ENCODE assay signal across 8 mouse cellular contexts in the genomic region with DNA sequence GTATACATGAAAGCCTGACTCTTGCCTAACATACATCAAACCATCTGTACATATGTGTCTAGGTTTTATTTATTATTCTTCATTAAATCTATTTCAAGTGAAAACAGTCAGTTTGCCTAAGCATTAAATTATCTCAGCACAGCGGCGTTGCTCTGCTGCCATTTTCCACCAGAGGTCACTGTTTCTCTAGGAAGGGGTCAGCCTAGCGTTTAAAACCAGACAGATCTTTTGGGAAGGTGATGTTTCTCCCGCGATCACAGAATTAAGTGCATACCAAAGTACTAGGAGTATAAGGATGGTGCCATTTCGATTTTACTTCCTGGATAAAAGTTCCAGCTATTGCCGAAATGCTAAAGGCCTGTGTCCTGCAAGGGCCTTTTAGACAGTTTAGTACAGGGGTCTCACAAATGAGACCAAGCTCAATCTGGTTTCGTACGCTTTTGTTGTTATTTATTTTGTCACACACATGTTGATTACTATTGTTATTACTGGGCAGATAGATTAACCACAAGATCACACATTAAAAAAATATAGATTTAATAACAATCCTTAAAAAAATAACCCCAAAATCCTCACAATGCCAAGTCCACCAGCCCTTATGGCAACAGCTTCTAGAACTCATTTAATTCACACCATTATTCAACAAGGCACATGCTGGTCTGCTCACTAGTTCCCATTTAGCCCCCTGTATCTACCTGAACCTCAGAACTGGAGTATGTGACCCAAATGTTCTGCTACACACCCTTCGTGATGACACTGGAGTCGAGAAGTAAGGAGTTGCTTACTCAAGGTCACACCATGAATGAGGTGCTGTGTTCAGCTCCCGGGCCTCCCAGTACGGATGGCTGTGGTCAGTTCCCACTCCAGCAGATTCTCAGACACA. TPM values are rescaled to one million over a fixed set of nuclear protein-coding genes. Genes with fewer than 3 reads are reported as not detected.
A peak's percentile ranks its signal among the peaks of the same experiment; 100 is the strongest.
DNase-seq lines count a peak whose midpoint lies in the region; ATAC-seq lines count a peak whose summit lies in the region.

No protein-coding gene starts in this region.

- H3K9ac ChIP-seq in liver, embryonic 12.5 days: no peak overlapping the region
- no peak overlapping the region for H3K9ac ChIP-seq in limb, embryonic 12.5 days (replicated peaks)

- WGBS in liver, embryonic 12.5 days (ENCODE audit: insufficient replicate concordance): 37% methylated on average over 13 of the region's 13 CpGs
- 42% methylated on average over 13 of the region's 13 CpGs for WGBS in limb, embryonic 12.5 days

- H3K27ac ChIP-seq in liver, embryonic 12.5 days: no peak overlapping the region
- H3K27ac ChIP-seq in limb, embryonic 12.5 days: no peak overlapping the region

- no peaks in the 10 kb centered on the region for H3K9me3 ChIP-seq in liver, embryonic 12.5 days (replicated peaks)
- no peaks in the 10 kb centered on the region for H3K9me3 ChIP-seq in limb, embryonic 12.5 days

- peak; percentile 53 for DNase-seq in liver
- peak; percentile 81 for DNase-seq in embryo, embryonic 10 days (ENCODE audit: low spot score)
- peak; percentile 53 to 62 for DNase-seq in gastrocnemius, postnatal 36 days
- peak; percentile 74 for DNase-seq in kidney, adult 9 months
- DNase-seq in spleen, postnatal 14 days (ENCODE audit: low spot score in 2 of 2): peak; percentile 8 to 47

- no peaks in the 10 kb centered on the region for H3K4me1 ChIP-seq in liver, embryonic 12.5 days
- H3K4me1 ChIP-seq in limb, embryonic 12.5 days (replicated peaks): no peaks in the 10 kb centered on the region

- H3K27me3 ChIP-seq in liver, embryonic 12.5 days (replicated peaks): no peaks in the 10 kb centered on the region
- H3K27me3 ChIP-seq in limb, embryonic 12.5 days: no peaks in the 10 kb centered on the region

- intact Hi-C loops in gastrocnemius, postnatal 36 days (cut with DNase I): loop anchor here (1.0 to 5.0 kb wide), 3 partner anchors 39 to 917 kb away; no protein-coding TSS in a partner anchor

- H3K36me3 ChIP-seq in liver, embryonic 12.5 days: no peaks in the 10 kb centered on the region
- H3K36me3 ChIP-seq in limb, embryonic 12.5 days: no peaks in the 10 kb centered on the region

- H3K4me3 ChIP-seq in liver, embryonic 12.5 days: no peak overlapping the region
- H3K4me3 ChIP-seq in limb, embryonic 12.5 days (replicated peaks): no peak overlapping the region

- H3K4me2 ChIP-seq in liver, embryonic 12.5 days: no peak overlapping the region
- no peak overlapping the region for H3K4me2 ChIP-seq in limb, embryonic 12.5 days

- ATAC-seq in liver, embryonic 12.5 days: no peak
- peak; percentile 63; the same call in 1 of the 2 replicates for ATAC-seq in limb, embryonic 12.5 days (ENCODE audit: insufficient number of reproducible peaks, insufficient read depth, low FRiP score, low TSS enrichment, low read depth)
- ATAC-seq in monocyte, adult 5-6 weeks (replicated peaks; ENCODE audit: insufficient number of reproducible peaks, low FRiP score, low TSS enrichment, poor library complexity, severe bottlenecking): peak; percentile 62; the same call in 1 of the 2 replicates

RNA-seq across cellular contexts. Expression of a gene that starts 29.5 kb away (rescaled TPM):
- 14.9 and 16.2 TPM in 2 replicates for polyA plus RNA-seq in liver, embryonic 12.5 days (2016; fragmentation: Nextera tagmentation; extraction: Ambion mirVana)
- 1 to 10 TPM; 7.2 to 9.6 TPM for total RNA-seq in gastrocnemius, postnatal 36 days (2021)
- polyA plus RNA-seq in limb, embryonic 12.5 days (2016; fragmentation: Nextera tagmentation; extraction: Ambion mirVana): 34.1 and 35.1 TPM in 2 replicates
- 90.7 to 115 TPM (median 113 TPM) in 3 replicates for total RNA-seq in monocyte, adult 5-6 weeks (2017)

RNA-seq across cellular contexts. Expression of a gene that starts 43.6 kb away (rescaled TPM):
- 12.0 and 12.2 TPM in 2 replicates for polyA plus RNA-seq in liver, embryonic 12.5 days (2016; fragmentation: Nextera tagmentation; extraction: Ambion mirVana)
- total RNA-seq in gastrocnemius, postnatal 36 days (2021): 10 to 100 TPM; 66.8 to 95.2 TPM
- polyA plus RNA-seq in limb, embryonic 12.5 days (2016; fragmentation: Nextera tagmentation; extraction: Ambion mirVana): 88.7 and 98.6 TPM in 2 replicates
- 141 to 642 TPM (median 148 TPM) in 3 replicates for total RNA-seq in monocyte, adult 5-6 weeks (2017)

Comparison
In these comparisons a context has a peak if more than half of its experiments do, and no peak if none do; other contexts are left out.
1. DNase-seq: peak in every context shown above with its lines; median percentile 81 in embryo, embryonic 10 days; 74 in kidney, adult 9 months; 58 in gastrocnemius, postnatal 36 days; 53 in liver; 28 in spleen, postnatal 14 days.